Mouse (Mus musculus) liver, postnatal 0 days (tissue): ENCODE results near the gene Fads2. TPM values are rescaled to one million over a fixed set of nuclear protein-coding genes. Genes with fewer than 3 reads are reported as not detected.

Experiments
- ATAC-seq: fragments of 200-750 bp; cut with Nextera tagmentation; 2 replicates; pipeline ENCODE4 v1.8.0; 2017; ENCODE audit warnings: mild to moderate bottlenecking, moderate library complexity
- DNase-seq: peaks from one replicate; pipeline ENCODE4 v3.0.0-alpha.2; 2016
- H3K27ac ChIP-seq: fragments of 300-500 bp; sonication (generic); 2 replicates; pipeline ENCODE4 v1.5.1; 2014; ENCODE audit warnings: antibody characterized with exemption, moderate library complexity, mild to moderate bottlenecking, low read depth
- H3K27me3 ChIP-seq: fragments of 300-500 bp; sonication (generic); 2 replicates; pipeline ENCODE4 v1.6.1; 2014; ENCODE audit warnings: low read length, control low read depth, mixed read lengths; ENCODE audit not compliant: insufficient read depth
- H3K36me3 ChIP-seq: fragments of 300-500 bp; sonication (generic); replicated peaks from 2 replicates; pipeline ENCODE4 v1.6.1; 2014; ENCODE audit warnings: mild to moderate bottlenecking, control low read depth, low read length, moderate library complexity, mixed read lengths; ENCODE audit not compliant: insufficient read depth
- H3K4me1 ChIP-seq: fragments of 300-500 bp; sonication (generic); 2 replicates; pipeline ENCODE4 v1.6.1; 2014; ENCODE audit warnings: antibody characterized with exemption, mild to moderate bottlenecking, control low read depth; ENCODE audit not compliant: insufficient read depth
- H3K4me2 ChIP-seq: fragments of 300-500 bp; sonication (generic); 2 replicates; pipeline ENCODE4 v1.6.1; 2014; ENCODE audit warnings: low read depth, mild to moderate bottlenecking, low read length, moderate library complexity, mixed read lengths
- H3K4me3 ChIP-seq: fragments of 300-500 bp; sonication (generic); 2 replicates; pipeline ENCODE4 v1.5.1; 2014; ENCODE audit warnings: low read depth, low read length
- H3K9ac ChIP-seq: fragments of 300-500 bp; sonication (generic); replicated peaks from 2 replicates; pipeline ENCODE4 v1.6.1; 2014; ENCODE audit warnings: mild to moderate bottlenecking, moderate library complexity
- H3K9me3 ChIP-seq: fragments of 300-500 bp; sonication (generic); 2 replicates; pipeline ENCODE4 v1.6.1; 2016; ENCODE audit warnings: mild to moderate bottlenecking, control low read depth, low read length, mixed read lengths
- CTCF ChIP-seq: sonication (generic); IDR thresholded peaks from 2 replicates; pipeline ENCODE4 v1.5.1; 2016; ENCODE audit warnings: antibody characterized with exemption, low read depth
- EP300 ChIP-seq: IDR thresholded peaks from 2 replicates; pipeline ENCODE4 v1.6.1; 2016; ENCODE audit warnings: antibody characterized with exemption, low read depth, mild to moderate bottlenecking
- WGBS: fragments of 180-500 bp; shearing (Covaris S2); extraction: QIAGEN DNeasy Blood & Tissue Kit; methylation state at CpG from one replicate; pipeline ENCODE4 v1.1.7; 2014; ENCODE audit not compliant: insufficient replicate concordance; 5-methylcytosine and 5-hydroxymethylcytosine counted together
- polyA plus RNA-seq: library from polyadenylated mRNA; unstranded; fragments of >200 nt; fragmentation: Nextera tagmentation; extraction: Ambion mirVana; gene quantifications from 2 replicates; pipeline ENCODE4 v1.2.1, GENCODE M21; 2015

Fads2 gene
- polyA plus RNA-seq, 1 experiment from 2014 or later, result 216 TPM

- Histone ChIP-seq H3K4me2 (peak overlapping the region; percentile 94), H3K4me1 (peaks cover 29% of the 10 kb centered on the region), H3K9me3 (no peaks in the 10 kb centered on the region), H3K27me3 (no peaks in the 10 kb centered on the region), H3K36me3 (0 out of 2 replicates have a peak, but pooled peaks cover 2% of the 10 kb centered on the region), H3K4me3 (0 out of 2 replicates have a peak overlapping the region, but pooled peaks have one; percentile 66), H3K9ac (peak overlapping the region; percentile 71; the same call in 1 of the 2 replicates), H3K27ac (peak overlapping the region; percentile 82)
- DNase-seq, result peak; percentile 15
- no peak for ATAC-seq
- TF ChIP-seq CTCF (no peak), EP300 (no peak)
- 63% methylated on average over 3 of the region's 3 CpGs for WGBS
These were observed 88.2 kb downstream of the Fads2 start for GRCm38 (mm10) chr19:10013348-10013747.

GRCm38 (mm10) chr19:10012827-10013278 is 88.7 kb downstream of the Fads2 start:
- H3K4me3 ChIP-seq, result no peak overlapping the region
- peak overlapping the region; percentile 82 for H3K27ac ChIP-seq
- H3K4me1 ChIP-seq, result peaks cover 26% of the 10 kb centered on the region
- 60% methylated on average over 6 of the region's 6 CpGs for WGBS
- TF ChIP-seq EP300 (no peak), CTCF (no peak)
- 0 out of 2 replicates have a peak overlapping the region, but pooled peaks have one; percentile 94 for H3K4me2 ChIP-seq
- no peaks in the 10 kb centered on the region for H3K9me3 ChIP-seq
- H3K9ac ChIP-seq, result no peak overlapping the region; the same call in 1 of the 2 replicates
- no peak for DNase-seq
- H3K36me3 ChIP-seq, result no peaks in the 10 kb centered on the region
- ATAC-seq, result no peak
- H3K27me3 ChIP-seq, result no peaks in the 10 kb centered on the region

Other genes with a start within 250 kb of the Fads2 start
- 39.9 and 43.4 TPM in 2 replicates for gene Incenp, start 202.2 kb downstream of the Fads2 start, polyA plus RNA-seq
- gene Fth1, start 121.1 kb downstream of the Fads2 start, polyA plus RNA-seq, result 4,793 and 5,083 TPM in 2 replicates
- gene Best1, start 100.1 kb downstream of the Fads2 start, polyA plus RNA-seq, result 0.08 and 0.13 TPM in 2 replicates
- gene Rab3il1, start 100.1 kb downstream of the Fads2 start, polyA plus RNA-seq, result 74.9 and 80.9 TPM in 2 replicates
- gene Fads3, start 60.2 kb downstream of the Fads2 start, polyA plus RNA-seq, result 1.7 and 2.0 TPM in 2 replicates
- 88.0 and 97.1 TPM in 2 replicates for gene Fads1, start 81.1 kb upstream of the Fads2 start, polyA plus RNA-seq
- gene Tmem258, start 102.3 kb upstream of the Fads2 start, polyA plus RNA-seq, result 183 and 195 TPM in 2 replicates
- gene Fen1, start 102.4 kb upstream of the Fads2 start, polyA plus RNA-seq, result 59.4 and 67.0 TPM in 2 replicates
- gene Myrf, start 139.0 kb upstream of the Fads2 start, polyA plus RNA-seq, result 2.1 and 2.5 TPM in 2 replicates
- 0.21 and 0.28 TPM in 2 replicates for gene Dagla, start 203.1 kb upstream of the Fads2 start, polyA plus RNA-seq